Mouse (Mus musculus) embryo, embryonic 10.5 days (tissue): ENCODE measurements around the gene Rpl38.
"Not testable (repeated sequence)": the region's sequence is repeated elsewhere in the genome, so short reads cannot be mapped to it uniquely, and the experiment has no call there.

Experiments
- DNase-seq: peaks from one replicate; pipeline ENCODE4 v3.0.0-alpha.2; 2015; ENCODE audit warnings: low spot score

The Rpl38 gene

GRCm38 (mm10) chr11:114656994-114657644 is 11.2 kb upstream of the Rpl38 start:
- DNase-seq, result no peak

GRCm38 (mm10) chr11:114657737-114658136 is 10.6 kb upstream of the Rpl38 start:
- peak; percentile 73 for DNase-seq

DNA sequence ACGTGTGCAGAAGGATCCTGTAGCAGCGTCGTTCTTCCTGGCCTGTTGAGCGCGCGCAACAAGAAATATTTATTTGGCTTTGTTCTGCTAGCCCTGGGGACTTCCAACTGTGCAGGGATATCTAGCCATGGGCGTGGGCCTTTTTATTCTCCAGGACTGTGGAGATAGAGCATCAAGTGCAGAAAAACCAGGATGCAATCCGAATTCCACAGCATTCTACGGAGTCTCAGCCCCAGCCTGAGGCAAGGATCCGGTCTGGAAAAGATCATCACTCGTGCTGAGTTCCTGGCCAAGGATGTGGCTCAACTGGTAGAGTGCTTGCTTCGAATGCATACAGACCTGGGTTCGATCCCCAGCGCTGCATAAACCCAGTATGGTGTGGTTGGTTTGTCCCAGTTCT is 6.2 kb upstream of the Rpl38 start:
- DNase-seq, result no peak

GRCm38 (mm10) chr11:114662746-114663362 is 5.5 kb upstream of the Rpl38 start:
- peak; percentile 77 for DNase-seq

GRCm38 (mm10) chr11:114664164-114664563 is 4.2 kb upstream of the Rpl38 start:
- DNase-seq, result no peak

DNA sequence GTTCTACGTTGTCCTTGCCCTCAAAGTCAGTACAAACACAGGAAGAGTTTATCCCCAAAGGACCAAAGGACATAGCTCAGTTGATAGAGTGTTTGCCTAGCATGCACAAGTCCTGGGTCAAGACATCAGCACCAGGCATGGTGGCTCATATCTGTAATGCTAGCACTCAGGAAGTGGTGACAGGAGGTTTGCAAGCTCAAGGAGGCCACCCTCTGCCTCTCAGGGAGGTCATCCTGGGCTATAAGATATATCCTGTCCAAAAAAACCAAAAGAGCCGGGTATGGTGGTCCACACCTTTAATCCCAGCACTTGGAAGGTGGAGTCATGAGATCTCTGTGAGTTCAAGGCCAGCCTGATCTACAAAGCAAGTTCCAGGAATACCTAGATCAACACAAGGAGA is 2.9 kb upstream of the Rpl38 start:
- no peak for DNase-seq

GRCm38 (mm10) chr11:114666786-114667185 is 1.5 kb upstream of the Rpl38 start:
- no peak for DNase-seq

GRCm38 (mm10) chr11:114667236-114667931 is 940 bp upstream of the Rpl38 start:
- no peak for DNase-seq

DNA sequence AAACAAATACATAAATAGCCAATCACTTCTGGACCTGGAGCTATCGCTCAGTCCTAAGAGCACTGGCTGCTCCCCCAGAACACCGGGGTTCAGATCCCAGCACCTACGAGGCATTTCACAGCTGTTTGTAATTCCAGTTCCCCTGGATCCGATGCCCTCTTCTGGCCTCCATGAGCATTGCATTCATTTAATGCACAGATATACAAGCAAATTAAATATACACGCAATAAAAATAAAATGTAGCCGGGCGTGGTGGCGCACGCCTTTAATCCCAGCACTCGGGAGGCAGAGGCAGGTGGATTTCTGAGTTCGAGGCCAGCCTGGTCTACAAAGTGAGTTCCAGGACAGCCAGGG is 415 bp upstream of the Rpl38 start:
- DNase-seq, result peak; percentile 69

GRCm38 (mm10) chr11:114668741-114669623 is 658 bp downstream of the Rpl38 start:
- peak; percentile 85 for DNase-seq

GRCm38 (mm10) chr11:114669651-114670168 is 1.4 kb downstream of the Rpl38 start:
- DNase-seq, result no peak

GRCm38 (mm10) chr11:114671147-114671546 is 2.8 kb downstream of the Rpl38 start:
- DNase-seq, result no peak

- peak; percentile 75 for DNase-seq
Observed at GRCm38 (mm10) chr11:114672794-114673718, 4.7 kb downstream of the Rpl38 start.

GRCm38 (mm10) chr11:114673719-114674050 is 5.4 kb downstream of the Rpl38 start:
- no peak for DNase-seq

- DNase-seq, result no peak
Observed at GRCm38 (mm10) chr11:114674180-114674579, 5.9 kb downstream of the Rpl38 start.

DNA sequence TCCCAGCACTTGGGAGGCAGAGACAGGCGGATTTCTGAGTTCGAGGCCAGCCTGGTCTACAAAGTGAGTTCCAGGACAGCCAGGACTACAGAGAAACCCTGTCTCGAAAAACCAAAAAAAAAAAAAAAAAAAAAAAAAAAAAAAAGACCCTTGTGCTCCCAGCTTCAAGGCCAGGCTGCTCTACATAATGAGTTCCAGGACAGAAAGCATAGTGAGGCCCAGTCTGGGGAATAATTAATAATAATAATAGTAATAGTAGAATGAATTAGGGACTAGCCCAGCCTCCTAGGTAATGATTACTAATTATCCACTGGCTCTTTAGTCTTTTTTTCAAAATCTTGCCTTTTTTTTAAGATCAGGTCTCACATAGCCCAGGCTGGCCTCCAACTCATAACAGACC is 6.5 kb downstream of the Rpl38 start:
- DNase-seq, result not testable (repeated sequence)

GRCm38 (mm10) chr11:114675341-114675825 is 7.1 kb downstream of the Rpl38 start, which contains the start of gene Ttyh2:
Gene Ttyh2, plus strand, starts transcription at chr11:114675431.
- peak; percentile 91 for DNase-seq

DNA sequence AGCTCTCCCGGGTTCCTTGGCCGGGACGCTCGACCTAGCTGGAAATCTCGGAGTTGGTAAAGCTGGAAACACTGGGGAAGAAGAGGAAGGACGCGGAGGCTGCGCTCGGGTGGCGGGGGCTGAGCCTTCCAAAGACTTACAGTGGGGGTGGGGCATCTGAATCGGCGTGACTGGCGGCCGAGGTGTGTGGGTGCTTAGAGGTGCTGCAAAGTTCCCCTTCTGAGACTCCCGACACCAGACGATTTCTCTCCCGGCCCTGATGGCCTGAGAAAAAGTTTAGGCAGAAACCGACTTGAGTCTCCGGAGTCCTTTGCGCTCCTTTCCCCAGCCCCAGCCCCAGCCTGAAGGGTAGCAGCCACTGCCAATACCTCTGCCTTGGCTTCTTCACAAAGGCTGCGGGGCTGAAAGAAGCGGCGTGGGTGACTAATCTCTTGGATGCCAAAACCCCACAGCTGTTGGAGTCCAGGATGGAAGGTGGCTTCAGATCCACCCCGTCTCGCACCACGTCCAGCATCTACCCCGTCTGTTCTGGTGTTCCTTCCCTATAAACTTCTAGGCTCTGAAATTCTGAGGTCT is 7.6 kb downstream of the Rpl38 start:
- no peak for DNase-seq

- no peak for DNase-seq
Observed at GRCm38 (mm10) chr11:114676431-114676830, 8.1 kb downstream of the Rpl38 start.

- DNase-seq, result no peak
Observed at GRCm38 (mm10) chr11:114676896-114677530, 8.7 kb downstream of the Rpl38 start.
